Mouse (Mus musculus): ENCODE results near the gene Gm20425. TPM values are rescaled to one million over a fixed set of nuclear protein-coding genes. Genes with fewer than 3 reads are reported as not detected.
A peak's percentile ranks its signal among the peaks of the same experiment; 100 is the strongest.

The Gm20425 gene
- 0.24 and 2.3 TPM in 2 replicates for polyA plus RNA-seq (2015; fragmentation: Nextera tagmentation; extraction: Ambion mirVana)

DNA sequence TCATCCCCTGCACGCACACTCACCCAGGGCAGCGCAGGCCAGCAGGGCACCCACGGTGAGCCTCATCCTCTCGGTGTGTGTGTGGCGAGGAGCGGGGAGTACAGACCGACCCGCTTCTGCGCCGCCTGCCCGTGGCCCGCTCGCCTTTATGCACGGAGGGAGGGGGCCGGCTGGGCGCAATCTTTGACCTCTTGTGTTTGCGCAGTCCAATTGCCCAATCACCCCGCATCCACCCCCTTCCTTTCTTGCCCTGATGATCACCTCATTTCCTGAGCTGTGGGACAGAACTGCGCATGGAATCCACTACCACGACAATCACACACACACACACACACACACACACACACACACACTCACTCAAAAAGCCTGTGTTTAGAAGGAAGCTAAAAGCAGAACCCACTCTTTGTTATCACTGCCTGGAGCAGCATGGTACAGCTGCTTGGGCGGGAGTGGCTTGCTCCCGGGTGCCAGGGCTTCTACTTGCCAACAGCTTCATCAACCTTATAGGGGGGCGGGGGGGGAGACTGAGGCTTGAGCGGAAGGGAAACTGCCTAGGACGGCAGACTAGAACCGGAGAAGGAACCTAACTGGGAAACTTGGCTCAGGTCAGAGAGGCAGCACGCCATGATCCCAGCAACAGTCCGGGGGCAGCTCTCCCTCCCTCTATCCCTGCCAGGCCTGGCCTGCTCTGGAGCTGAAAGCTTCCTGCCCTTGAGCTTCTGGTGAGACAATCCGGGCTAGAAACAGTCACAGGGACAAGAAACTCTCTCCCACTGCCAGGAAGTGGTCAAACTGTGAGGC lies at the start of gene Gm20425, which contains the start of gene Trf:
TSS of gene Gm20425 (minus strand) at position 157 of the 801 bp plus-strand sequence.
TSS of gene Trf (minus strand) at position 294 of the 801 bp plus-strand sequence.
- peak; percentile 57 for ATAC-seq (ENCODE audit: insufficient read depth)
- 15% methylated on average over 29 of the region's 29 CpGs for WGBS (ENCODE audit: insufficient replicate concordance)

GRCm38 (mm10) chr9:103276876-103277275 lies 46.8 kb upstream of the Gm20425 start:
- WGBS (ENCODE audit: insufficient replicate concordance): 77% methylated on average over 6 of the region's 6 CpGs
- H3K27me3 ChIP-seq: no peaks in the 10 kb centered on the region
- no peak overlapping the region for H3K27ac ChIP-seq (replicated peaks)
- H3K9ac ChIP-seq: no peak overlapping the region
- no peak overlapping the region for H3K4me2 ChIP-seq
- ATAC-seq (ENCODE audit: insufficient read depth): no peak
- H3K9me3 ChIP-seq (replicated peaks): no peaks in the 10 kb centered on the region
- H3K36me3 ChIP-seq (replicated peaks): peaks cover 98% of the 10 kb centered on the region
- no peak overlapping the region for H3K4me3 ChIP-seq (replicated peaks)
- peaks cover 30% of the 10 kb centered on the region for H3K4me1 ChIP-seq (replicated peaks)

More for the DNA sequence above, at the start of gene Gm20425, which contains the start of gene Trf:
- H3K4me1 ChIP-seq (replicated peaks): peaks cover 40% of the 10 kb centered on the region
- peak within 1 kb of the TSS; percentile 17; the same call in 1 of the 2 replicates for H3K9ac ChIP-seq
- H3K4me2 ChIP-seq: peak within 1 kb of the TSS; percentile 49
- peaks cover 5% of the 10 kb centered on the region; the same call in 1 of the 2 replicates for H3K36me3 ChIP-seq (replicated peaks)
- H3K27me3 ChIP-seq: peaks cover 11% of the 10 kb centered on the region; the same call in 1 of the 2 replicates
- H3K9me3 ChIP-seq (replicated peaks): no peaks in the 10 kb centered on the region
- H3K4me3 ChIP-seq (replicated peaks): peak within 1 kb of the TSS; percentile 43
- H3K27ac ChIP-seq (replicated peaks): peak within 1 kb of the TSS; percentile 64

DNA sequence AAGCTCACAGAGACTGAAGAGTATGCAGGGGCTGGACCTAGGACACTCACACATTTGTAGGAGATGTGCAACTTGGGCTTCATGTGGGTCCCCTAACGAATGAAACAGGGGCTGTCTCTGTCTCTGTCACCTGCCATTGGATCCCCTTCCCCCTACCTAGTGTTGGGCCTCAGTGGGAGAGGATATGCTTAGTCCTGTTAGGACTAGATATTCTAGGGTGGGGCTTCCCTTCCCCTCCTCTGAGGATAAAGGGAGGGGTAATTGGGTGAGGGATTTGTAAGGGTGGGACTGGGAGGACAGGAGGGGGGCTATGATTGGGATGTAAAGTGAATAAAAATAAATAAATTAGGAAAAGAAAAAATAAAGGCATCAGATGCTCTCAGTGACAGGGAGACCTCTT lies 45.6 kb upstream of the Gm20425 start:
- Histone ChIP-seq H3K4me1 (replicated peaks) (peaks cover 30% of the 10 kb centered on the region), H3K9me3 (replicated peaks) (no peaks in the 10 kb centered on the region), H3K27ac (replicated peaks) (0 out of 2 replicates have a peak overlapping the region, but pooled peaks have one; percentile 42), H3K4me3 (replicated peaks) (no peak overlapping the region), H3K27me3 (no peaks in the 10 kb centered on the region), H3K4me2 (no peak overlapping the region), H3K36me3 (replicated peaks) (peaks cover 95% of the 10 kb centered on the region), H3K9ac (no peak overlapping the region)
- 55% methylated on average over 1 of the region's 1 CpGs for WGBS (ENCODE audit: insufficient replicate concordance)
- ATAC-seq (ENCODE audit: insufficient read depth): peak; percentile 23; the same call in 1 of the 2 replicates

- H3K9me3 ChIP-seq (replicated peaks): no peaks in the 10 kb centered on the region
- H3K4me2 ChIP-seq: no peak overlapping the region
- no peak overlapping the region for H3K4me3 ChIP-seq (replicated peaks)
- 0 out of 2 replicates have a peak overlapping the region, but pooled peaks have one; percentile 16 for H3K27ac ChIP-seq (replicated peaks)
- H3K9ac ChIP-seq: no peak overlapping the region
- H3K36me3 ChIP-seq (replicated peaks): peaks cover 90% of the 10 kb centered on the region
- peaks cover 30% of the 10 kb centered on the region for H3K4me1 ChIP-seq (replicated peaks)
- H3K27me3 ChIP-seq: no peaks in the 10 kb centered on the region
- peak; percentile 58 for ATAC-seq (ENCODE audit: insufficient read depth)
- WGBS (ENCODE audit: insufficient replicate concordance): 67% methylated on average over 8 of the region's 8 CpGs
Measured at GRCm38 (mm10) chr9:103274819-103275218, 44.7 kb upstream of the Gm20425 start.

- WGBS (ENCODE audit: insufficient replicate concordance): 46% methylated on average over 4 of the region's 4 CpGs
- H3K4me1 ChIP-seq (replicated peaks): peaks cover 23% of the 10 kb centered on the region
- H3K4me3 ChIP-seq (replicated peaks): no peak overlapping the region
- H3K4me2 ChIP-seq: no peak overlapping the region
- H3K27ac ChIP-seq (replicated peaks): no peak overlapping the region
- no peaks in the 10 kb centered on the region for H3K27me3 ChIP-seq
- no peaks in the 10 kb centered on the region for H3K9me3 ChIP-seq (replicated peaks)
- peaks cover 90% of the 10 kb centered on the region for H3K36me3 ChIP-seq (replicated peaks)
- H3K9ac ChIP-seq: no peak overlapping the region
- ATAC-seq (ENCODE audit: insufficient read depth): no peak
Measured at GRCm38 (mm10) chr9:103271104-103271503, 41.0 kb upstream of the Gm20425 start.

DNA sequence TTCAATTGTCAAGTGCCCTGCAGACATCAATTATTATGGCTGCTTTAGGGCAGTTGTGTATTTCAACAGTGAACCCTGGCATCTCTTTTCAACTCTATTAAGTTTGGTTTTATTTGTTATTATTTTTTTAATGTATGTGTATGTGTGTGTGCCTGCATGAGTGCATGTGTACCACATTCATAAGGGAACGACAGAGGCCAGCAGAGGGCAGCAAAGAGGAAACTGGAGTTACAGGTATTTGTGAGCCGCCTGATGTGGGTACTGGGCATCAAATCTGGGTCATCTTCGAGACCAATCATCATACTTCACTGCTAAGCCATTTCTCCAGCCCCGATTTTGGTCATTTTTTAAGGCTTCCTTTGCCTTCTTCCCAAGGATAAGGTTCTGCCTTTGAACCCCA lies 35.7 kb upstream of the Gm20425 start:
- H3K36me3 ChIP-seq (replicated peaks): peaks cover 90% of the 10 kb centered on the region
- ATAC-seq (ENCODE audit: insufficient read depth): no peak

DNA sequence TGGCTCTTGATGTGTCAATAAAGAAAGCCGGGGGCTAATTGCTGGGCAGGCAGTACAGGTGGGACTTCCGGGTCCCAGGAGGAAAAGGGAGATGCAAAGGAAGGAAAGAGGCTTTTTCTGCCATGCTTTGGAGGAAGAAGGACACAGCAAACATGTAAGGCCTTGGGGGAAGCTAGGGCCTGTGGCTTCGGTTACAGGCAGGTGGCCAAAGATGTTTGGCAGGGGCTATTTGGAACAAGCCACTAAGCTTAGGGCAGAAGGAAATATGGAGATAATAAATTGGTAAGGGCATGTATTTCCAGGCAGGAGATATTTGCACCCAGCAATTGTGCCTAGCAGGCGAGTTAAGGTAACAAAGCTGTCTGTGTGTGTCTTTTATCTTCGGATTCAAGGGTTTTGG lies 22.8 kb upstream of the Gm20425 start:
- H3K4me1 ChIP-seq (replicated peaks): no peaks in the 10 kb centered on the region
- no peak overlapping the region for H3K27ac ChIP-seq (replicated peaks)
- 69% methylated on average over 5 of the region's 5 CpGs for WGBS (ENCODE audit: insufficient replicate concordance)

More for the DNA sequence above, 35.7 kb upstream of the Gm20425 start:
- no peaks in the 10 kb centered on the region for H3K4me1 ChIP-seq (replicated peaks)
- no peaks in the 10 kb centered on the region for H3K27me3 ChIP-seq
- 86% methylated on average over 4 of the region's 4 CpGs for WGBS (ENCODE audit: insufficient replicate concordance)
- H3K27ac ChIP-seq (replicated peaks): no peak overlapping the region
- no peaks in the 10 kb centered on the region for H3K9me3 ChIP-seq (replicated peaks)
- no peak overlapping the region for H3K4me3 ChIP-seq (replicated peaks)
- no peak overlapping the region for H3K9ac ChIP-seq
- no peak overlapping the region for H3K4me2 ChIP-seq

GRCm38 (mm10) chr9:103248618-103249017 lies 18.5 kb upstream of the Gm20425 start:
- no peak overlapping the region for H3K4me3 ChIP-seq (replicated peaks)
- H3K36me3 ChIP-seq (replicated peaks): peaks cover 32% of the 10 kb centered on the region
- no peak for ATAC-seq (ENCODE audit: insufficient read depth)
- WGBS (ENCODE audit: insufficient replicate concordance): 54% methylated on average over 4 of the region's 4 CpGs
- H3K27me3 ChIP-seq: no peaks in the 10 kb centered on the region
- no peak overlapping the region for H3K27ac ChIP-seq (replicated peaks)
- no peak overlapping the region for H3K9ac ChIP-seq
- peaks cover 14% of the 10 kb centered on the region for H3K4me1 ChIP-seq (replicated peaks)
- no peak overlapping the region for H3K4me2 ChIP-seq
- no peaks in the 10 kb centered on the region for H3K9me3 ChIP-seq (replicated peaks)

More for the DNA sequence above, 22.8 kb upstream of the Gm20425 start:
- H3K4me3 ChIP-seq (replicated peaks): no peak overlapping the region
- no peaks in the 10 kb centered on the region for H3K9me3 ChIP-seq (replicated peaks)
- ATAC-seq (ENCODE audit: insufficient read depth): no peak
- no peak overlapping the region for H3K4me2 ChIP-seq
- peaks cover 60% of the 10 kb centered on the region for H3K36me3 ChIP-seq (replicated peaks)
- H3K27me3 ChIP-seq: no peaks in the 10 kb centered on the region
- no peak overlapping the region for H3K9ac ChIP-seq

- H3K36me3 ChIP-seq (replicated peaks): peaks cover 19% of the 10 kb centered on the region
- H3K4me1 ChIP-seq (replicated peaks): peaks cover 18% of the 10 kb centered on the region
- no peak overlapping the region for H3K4me3 ChIP-seq (replicated peaks)
- no peaks in the 10 kb centered on the region for H3K9me3 ChIP-seq (replicated peaks)
- no peaks in the 10 kb centered on the region for H3K27me3 ChIP-seq
- H3K4me2 ChIP-seq: peak overlapping the region; percentile 8; the same call in 1 of the 2 replicates
- 36% methylated on average over 8 of the region's 8 CpGs for WGBS (ENCODE audit: insufficient replicate concordance)
- no peak overlapping the region for H3K9ac ChIP-seq
- no peak overlapping the region for H3K27ac ChIP-seq (replicated peaks)
- ATAC-seq (ENCODE audit: insufficient read depth): peak; percentile 62
Measured at GRCm38 (mm10) chr9:103246526-103247168, 16.5 kb upstream of the Gm20425 start.

GRCm38 (mm10) chr9:103243640-103244039 lies 13.5 kb upstream of the Gm20425 start:
- peak overlapping the region; percentile 77 for H3K27ac ChIP-seq (replicated peaks)
- peak; percentile 69 for ATAC-seq (ENCODE audit: insufficient read depth)
- WGBS (ENCODE audit: insufficient replicate concordance): 69% methylated on average over 4 of the region's 4 CpGs

DNA sequence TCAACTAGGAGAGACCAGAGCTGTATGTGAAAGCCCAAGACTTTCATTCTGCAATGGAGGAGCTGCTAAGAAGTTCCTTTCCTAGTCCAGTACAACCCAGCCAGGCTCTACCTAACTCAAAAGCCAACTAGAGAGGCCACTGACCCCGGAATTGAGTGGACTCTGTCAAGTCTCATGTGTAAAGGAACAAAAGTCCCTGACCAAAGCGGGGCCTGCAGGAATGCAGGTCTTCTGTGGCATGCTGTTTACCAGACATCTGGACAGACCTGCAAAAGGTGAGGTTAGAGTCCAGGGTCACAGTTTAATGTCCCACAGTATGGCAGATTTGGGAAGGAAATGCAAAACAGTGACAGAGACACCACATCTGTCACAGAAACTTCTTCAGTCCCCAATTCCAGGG lies 11.1 kb upstream of the Gm20425 start:
- Histone ChIP-seq H3K4me3 (replicated peaks) (no peak overlapping the region), H3K27me3 (no peaks in the 10 kb centered on the region), H3K27ac (replicated peaks) (peak overlapping the region; percentile 76), H3K9ac (no peak overlapping the region), H3K9me3 (replicated peaks) (no peaks in the 10 kb centered on the region), H3K4me2 (no peak overlapping the region), H3K36me3 (replicated peaks) (no peaks in the 10 kb centered on the region), H3K4me1 (replicated peaks) (peaks cover 18% of the 10 kb centered on the region)
- WGBS (ENCODE audit: insufficient replicate concordance): 54% methylated on average over 2 of the region's 2 CpGs
- peak; percentile 56 for ATAC-seq (ENCODE audit: insufficient read depth)

More at GRCm38 (mm10) chr9:103243640-103244039, 13.5 kb upstream of the Gm20425 start:
- no peaks in the 10 kb centered on the region for H3K27me3 ChIP-seq
- H3K9me3 ChIP-seq (replicated peaks): no peaks in the 10 kb centered on the region
- no peak overlapping the region for H3K9ac ChIP-seq
- no peak overlapping the region for H3K4me3 ChIP-seq (replicated peaks)
- no peaks in the 10 kb centered on the region for H3K36me3 ChIP-seq (replicated peaks)
- 0 out of 2 replicates have a peak overlapping the region, but pooled peaks have one; percentile 27 for H3K4me2 ChIP-seq
- H3K4me1 ChIP-seq (replicated peaks): peaks cover 27% of the 10 kb centered on the region

Measured in liver, embryonic 15.5 days (tissue).